In the genomic region with DNA sequence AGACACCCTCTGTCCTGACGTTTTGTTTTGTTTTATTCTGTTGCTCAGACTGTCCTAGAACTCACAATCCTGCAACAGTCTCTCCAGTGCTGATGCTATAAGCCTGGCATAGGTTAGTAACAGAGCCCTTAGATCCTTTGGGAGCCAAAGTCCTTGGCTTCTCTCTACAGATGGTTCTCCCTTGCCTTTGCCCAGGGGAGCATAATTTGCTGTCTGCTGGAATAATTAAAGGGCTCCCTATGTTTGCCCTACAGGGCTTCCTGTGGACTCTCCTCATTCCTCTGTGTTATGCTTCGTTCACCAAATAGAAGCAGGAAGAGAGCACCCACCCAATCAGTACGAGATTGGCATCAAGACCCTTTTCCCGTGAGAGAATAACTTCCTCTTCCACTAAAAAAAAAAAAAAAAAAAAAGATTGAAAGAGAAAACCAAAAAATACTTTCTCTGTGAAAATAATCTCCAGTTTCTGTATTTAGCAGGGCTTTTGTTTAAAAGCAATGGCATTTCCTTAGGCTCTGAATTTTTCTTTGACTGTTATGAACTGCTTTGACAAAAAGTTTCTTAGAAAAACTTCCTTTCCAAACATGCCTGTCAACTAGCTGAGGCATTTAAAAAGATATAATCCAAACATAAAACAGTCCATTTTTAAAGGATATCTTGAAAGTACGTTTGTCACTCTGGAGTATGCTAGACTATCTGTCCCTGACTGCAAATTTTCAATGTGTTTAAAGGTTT, we compare ENCODE assay signal across 11 mouse cellular contexts.
DNase-seq lines count a peak whose midpoint lies in the region; ATAC-seq and TF ChIP-seq lines count a peak whose summit lies in the region.
"Had no signal": no experiment of that assay in that cellular context is flagged by ENCODE, and none has a peak within 500 bp of the region (broad histone marks: within the 10 kb centered on the region; RNA-seq: fewer than 3 reads in every experiment).

No protein-coding gene starts in this region.

- peaks cover 42% of the 10 kb centered on the region for H3K4me1 ChIP-seq in heart, embryonic 13.5 days
- peaks cover 24% of the 10 kb centered on the region for H3K4me1 ChIP-seq in liver, postnatal 0 days (ENCODE audit: insufficient read depth)
- H3K4me1 ChIP-seq in liver, embryonic 12.5 days, result peaks cover 30% of the 10 kb centered on the region
- H3K4me1 ChIP-seq in embryonic facial prominence, embryonic 15.5 days, result peaks cover 26% of the 10 kb centered on the region
- H3K4me1 ChIP-seq in stomach, embryonic 14.5 days (ENCODE audit: control insufficient read depth, insufficient read depth, low read length), result peaks cover 25% of the 10 kb centered on the region

- WGBS in heart, embryonic 13.5 days, result 53% methylated on average over 5 of the region's 5 CpGs
- WGBS in liver, postnatal 0 days (ENCODE audit: insufficient replicate concordance), result 39% methylated on average over 5 of the region's 5 CpGs
- WGBS in liver, embryonic 12.5 days (ENCODE audit: insufficient replicate concordance), result 29% methylated on average over 5 of the region's 5 CpGs
- 20% methylated on average over 5 of the region's 5 CpGs for WGBS in embryonic facial prominence, embryonic 15.5 days
- WGBS in stomach, embryonic 14.5 days, result 17% methylated on average over 5 of the region's 5 CpGs

- H3K4me3 ChIP-seq in heart, embryonic 13.5 days, result no peak overlapping the region
- no peak overlapping the region for H3K4me3 ChIP-seq in liver, postnatal 0 days (ENCODE audit: low read depth, low read length)
- no peak overlapping the region for H3K4me3 ChIP-seq in liver, embryonic 12.5 days
- H3K4me3 ChIP-seq in embryonic facial prominence, embryonic 15.5 days (replicated peaks), result no peak overlapping the region
- no peak overlapping the region for H3K4me3 ChIP-seq in stomach, embryonic 14.5 days (ENCODE audit: low read depth, low read length)

- no peaks in the 10 kb centered on the region for H3K27me3 ChIP-seq in heart, embryonic 13.5 days (replicated peaks)
- no peaks in the 10 kb centered on the region for H3K27me3 ChIP-seq in liver, postnatal 0 days (ENCODE audit: insufficient read depth, low read length)
- H3K27me3 ChIP-seq in liver, embryonic 12.5 days (replicated peaks), result no peaks in the 10 kb centered on the region
- no peaks in the 10 kb centered on the region for H3K27me3 ChIP-seq in embryonic facial prominence, embryonic 15.5 days
- H3K27me3 ChIP-seq in stomach, embryonic 14.5 days (ENCODE audit: control insufficient read depth, insufficient read depth, low read length), result no peaks in the 10 kb centered on the region

- intact Hi-C loops in heart, postnatal 36 days (cut with DNase I), result no loop called here

- H3K9me3 ChIP-seq in heart, embryonic 13.5 days, result peaks cover 3% of the 10 kb centered on the region; the same call in 1 of the 2 replicates
- no peaks in the 10 kb centered on the region for H3K9me3 ChIP-seq in liver, postnatal 0 days (ENCODE audit: low read length)
- H3K9me3 ChIP-seq in liver, embryonic 12.5 days (replicated peaks), result no peaks in the 10 kb centered on the region
- no peaks in the 10 kb centered on the region for H3K9me3 ChIP-seq in embryonic facial prominence, embryonic 15.5 days (replicated peaks)
- no peaks in the 10 kb centered on the region for H3K9me3 ChIP-seq in stomach, embryonic 14.5 days (ENCODE audit: control insufficient read depth, low read depth, low read length)

- H3K27ac ChIP-seq in heart, embryonic 13.5 days (replicated peaks), result peak overlapping the region; percentile 64
- H3K27ac ChIP-seq in liver, postnatal 0 days (ENCODE audit: low read depth), result peak overlapping the region; percentile 20; the same call in 1 of the 2 replicates
- H3K27ac ChIP-seq in liver, embryonic 12.5 days, result no peak overlapping the region
- peak overlapping the region; percentile 55 for H3K27ac ChIP-seq in embryonic facial prominence, embryonic 15.5 days (replicated peaks)
- H3K27ac ChIP-seq in stomach, embryonic 14.5 days (ENCODE audit: low read length), result peak overlapping the region; percentile 76; the same call in 1 of the 2 replicates
- H3K27ac ChIP-seq: liver, embryonic 14.5 days had no signal

- ATAC-seq in heart, embryonic 13.5 days (ENCODE audit: extremely low read depth, insufficient number of reproducible peaks, low FRiP score, low TSS enrichment), result no peak
- ATAC-seq in liver, postnatal 0 days, result no peak
- no peak for ATAC-seq in liver, embryonic 12.5 days
- no peak for ATAC-seq in embryonic facial prominence, embryonic 15.5 days (ENCODE audit: insufficient number of reproducible peaks, low FRiP score, low TSS enrichment, low read depth)
- no peak for ATAC-seq in stomach, embryonic 14.5 days (ENCODE audit: insufficient number of reproducible peaks, insufficient read depth, low FRiP score, low read depth)

- no peak overlapping the region for H3K9ac ChIP-seq in heart, embryonic 13.5 days
- no peak overlapping the region for H3K9ac ChIP-seq in liver, postnatal 0 days (replicated peaks)
- H3K9ac ChIP-seq in liver, embryonic 12.5 days, result no peak overlapping the region
- no peak overlapping the region for H3K9ac ChIP-seq in embryonic facial prominence, embryonic 15.5 days
- no peak overlapping the region for H3K9ac ChIP-seq in stomach, embryonic 14.5 days (replicated peaks; ENCODE audit: low read depth, low read length)
- H3K9ac ChIP-seq: liver, embryonic 14.5 days had no signal

- H3K4me2 ChIP-seq in heart, embryonic 13.5 days, result no peak overlapping the region
- no peak overlapping the region for H3K4me2 ChIP-seq in liver, postnatal 0 days (ENCODE audit: low read depth, low read length)
- H3K4me2 ChIP-seq in liver, embryonic 12.5 days, result no peak overlapping the region
- H3K4me2 ChIP-seq in embryonic facial prominence, embryonic 15.5 days (replicated peaks), result no peak overlapping the region
- H3K4me2 ChIP-seq in stomach, embryonic 14.5 days (replicated peaks; ENCODE audit: low read depth, low read length), result no peak overlapping the region

- TF ChIP-seq EP300 in liver, postnatal 0 days (IDR thresholded peaks at IDR 0.05; ENCODE audit: low read depth), result no peak

- H3K36me3 ChIP-seq in heart, embryonic 13.5 days, result no peaks in the 10 kb centered on the region
- H3K36me3 ChIP-seq in liver, postnatal 0 days (replicated peaks; ENCODE audit: insufficient read depth, low read length), result no peaks in the 10 kb centered on the region
- no peaks in the 10 kb centered on the region for H3K36me3 ChIP-seq in liver, embryonic 12.5 days
- no peaks in the 10 kb centered on the region for H3K36me3 ChIP-seq in embryonic facial prominence, embryonic 15.5 days
- no peaks in the 10 kb centered on the region for H3K36me3 ChIP-seq in stomach, embryonic 14.5 days (ENCODE audit: control insufficient read depth, insufficient read depth, low read length)

- no peak for DNase-seq in heart, postnatal 36 days
- no peak for DNase-seq in liver, postnatal 0 days
- no peak for DNase-seq in gastrocnemius, postnatal 25 days
- DNase-seq in layer of hippocampus, postnatal 14 days (ENCODE audit: low spot score in 2 of 2), result no peak
- DNase-seq: cerebellum, postnatal 14 days; spleen, adult 18-20 months had no signal

- TF ChIP-seq CTCF in liver, postnatal 0 days (IDR thresholded peaks at IDR 0.05; ENCODE audit: low read depth), result no peak
